Mouse (Mus musculus) heart, postnatal 0 days (tissue): ENCODE results near the gene Sik3.

Experiments
- CTCF ChIP-seq: IDR thresholded peaks from 2 replicates; pipeline ENCODE4 v1.5.1; 2016; ENCODE audit warnings: antibody characterized with exemption, control low read depth, low read depth
- EP300 ChIP-seq: IDR thresholded peaks from 2 replicates; pipeline ENCODE4 v1.6.1; 2016; ENCODE audit warnings: antibody characterized with exemption, low read depth

DNA sequence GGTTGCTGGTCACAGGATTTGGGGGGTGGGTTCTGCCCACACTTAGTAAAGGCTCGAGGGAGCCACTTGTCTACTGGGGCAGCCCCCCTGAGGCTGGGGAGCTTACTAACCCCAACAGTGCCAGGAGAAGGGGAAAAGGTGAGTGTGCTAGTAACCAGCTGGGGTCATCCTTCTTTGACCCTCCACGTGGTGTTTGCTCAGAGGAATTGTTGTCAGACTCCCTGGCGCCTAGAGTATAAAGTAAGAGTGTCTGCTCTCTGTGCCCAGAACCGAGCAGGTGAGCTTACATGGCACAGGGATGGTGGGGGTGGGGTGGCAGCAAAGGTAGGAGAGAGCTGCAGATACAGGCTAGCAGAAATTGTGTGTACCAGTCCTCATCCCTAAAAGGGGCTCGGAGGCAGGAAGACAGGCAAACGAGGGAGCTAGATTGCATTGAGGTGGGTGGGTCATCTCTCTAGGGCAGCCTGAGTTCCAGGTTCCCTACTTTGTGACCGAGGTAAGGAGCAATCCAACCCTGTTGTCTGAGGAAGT is 255.8 kb downstream of the Sik3 start, which contains the start of gene Apoa5:
- TF ChIP-seq CTCF (no peak), EP300 (no peak)
